Mouse (Mus musculus) limb, embryonic 14.5 days (tissue): Measurements from ENCODE around the gene Psrc1. TPM values are rescaled to one million over a fixed set of nuclear protein-coding genes. Genes with fewer than 3 reads are reported as not detected.

ENCODE experiments used
- ATAC-seq: fragments of 200-750 bp; cut with Nextera tagmentation; 2 replicates; pipeline ENCODE4 v1.8.0; 2017; ENCODE audit warnings: low read depth, moderate number of reproducible peaks, moderate TSS enrichment; ENCODE audit not compliant: low FRiP score
- DNase-seq: peaks from one replicate; pipeline ENCODE4 v3.0.0-alpha.2; 2015; ENCODE audit warnings: low spot score
- H3K27ac ChIP-seq: fragments of 300-500 bp; sonication (generic); replicated peaks from 2 replicates; pipeline ENCODE4 v1.5.1; 2014; ENCODE audit warnings: low read depth, mild to moderate bottlenecking, low read length, moderate library complexity, mixed read lengths
- H3K27me3 ChIP-seq: fragments of 300-500 bp; sonication (generic); 2 replicates; pipeline ENCODE4 v1.6.1; 2014; ENCODE audit warnings: low read length, mixed read lengths; ENCODE audit not compliant: control insufficient read depth, insufficient read depth
- H3K36me3 ChIP-seq: fragments of 300-500 bp; sonication (generic); 2 replicates; pipeline ENCODE4 v1.6.1; 2014; ENCODE audit warnings: mild to moderate bottlenecking, low read length, moderate library complexity, mixed read lengths; ENCODE audit not compliant: control insufficient read depth, insufficient read depth
- H3K4me1 ChIP-seq: fragments of 300-500 bp; sonication (generic); 2 replicates; pipeline ENCODE4 v1.6.1; 2014; ENCODE audit warnings: antibody characterized with exemption, low read length, mixed read lengths; ENCODE audit not compliant: control insufficient read depth, insufficient read depth
- H3K4me2 ChIP-seq: fragments of 300-500 bp; sonication (generic); replicated peaks from 2 replicates; pipeline ENCODE4 v1.6.1; 2014; ENCODE audit warnings: low read depth, mild to moderate bottlenecking, low read length, moderate library complexity; ENCODE audit not compliant: severe bottlenecking
- H3K4me3 ChIP-seq: fragments of 300-500 bp; sonication (generic); replicated peaks from 2 replicates; pipeline ENCODE4 v1.5.1; 2014; ENCODE audit warnings: low read length
- H3K9ac ChIP-seq: fragments of 300-500 bp; sonication (generic); 2 replicates; pipeline ENCODE4 v1.6.1; 2014; ENCODE audit warnings: mild to moderate bottlenecking, low read depth, low read length, moderate library complexity; ENCODE audit not compliant: severe bottlenecking
- H3K9me3 ChIP-seq: fragments of 300-500 bp; sonication (generic); 2 replicates; pipeline ENCODE4 v1.6.1; 2016; ENCODE audit warnings: low read length; ENCODE audit not compliant: control insufficient read depth
- POLR2A ChIP-seq: fragments of 200-500 bp; IDR thresholded peaks from 2 replicates; pipeline ENCODE4 v1.8.0; 2012; ENCODE audit warnings: inconsistent platforms, mild to moderate bottlenecking, moderate library complexity, borderline replicate concordance; ENCODE audit not compliant: insufficient read depth, insufficient read length; ENCODE audit errors: extremely low read depth
- WGBS: fragments of 180-500 bp; shearing (Covaris S2); extraction: QIAGEN DNeasy Blood & Tissue Kit; methylation state at CpG from one replicate; pipeline ENCODE4 v1.1.7; 2014; 5-methylcytosine and 5-hydroxymethylcytosine counted together
- polyA plus RNA-seq, 2 experiments: library from polyadenylated mRNA; depleted of rRNA in 1 of 2; stranded (reverse) in 1 of 2; unstranded in 1 of 2; fragments of >200 nt; fragmentation: Nextera tagmentation in 1 of 2; extraction: Ambion mirVana in 1 of 2; gene quantifications; 2 replicates each; pipeline versions ENCODE4 v1.2.1 to v1.2.3; 2012 to 2014

The Psrc1 gene
- polyA plus RNA-seq, 2 experiments = 38.0 to 86.7 TPM

DNA sequence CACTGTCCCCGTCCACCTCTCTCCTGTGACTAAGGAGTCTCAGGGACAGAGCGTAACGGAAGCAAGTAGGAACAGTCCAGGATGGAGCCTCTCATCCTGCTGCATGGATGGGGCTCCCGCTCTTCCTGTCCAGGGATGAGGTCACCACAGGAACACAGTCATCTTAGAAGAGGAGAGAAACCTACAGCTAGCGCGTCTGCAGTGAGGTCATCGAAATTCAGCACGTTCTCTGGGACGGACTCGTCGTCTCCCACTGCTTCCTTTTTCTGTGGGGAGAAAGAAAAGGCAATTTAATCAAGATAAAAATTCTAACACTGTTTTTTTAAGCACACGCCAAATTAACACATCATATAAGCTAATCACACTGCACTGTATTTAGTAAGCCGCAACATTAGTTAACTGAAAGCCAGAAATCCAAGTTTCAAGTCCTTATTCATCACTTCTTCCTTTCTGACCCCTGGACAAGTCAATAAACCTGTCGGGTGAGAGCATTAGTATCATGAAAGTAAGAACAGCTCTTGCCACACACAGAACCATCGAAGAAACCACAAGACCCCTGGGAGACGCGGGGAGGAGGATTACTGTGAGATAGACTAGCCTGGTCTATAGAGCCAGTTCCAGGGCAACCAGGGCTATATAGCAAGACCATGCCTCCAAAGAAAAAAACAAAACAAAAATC lies 52.2 kb downstream of the Psrc1 start:
- no peak for ATAC-seq
- no peaks in the 10 kb centered on the region for H3K27me3 ChIP-seq
- H3K36me3 ChIP-seq = peaks cover 57% of the 10 kb centered on the region
- H3K4me1 ChIP-seq = no peaks in the 10 kb centered on the region
- no peak overlapping the region for H3K4me3 ChIP-seq
- no peak overlapping the region for H3K27ac ChIP-seq
- no peak overlapping the region for H3K4me2 ChIP-seq
- no peak for TF ChIP-seq POLR2A
- DNase-seq = no peak
- 89% methylated on average over 17 of the region's 17 CpGs for WGBS
- H3K9me3 ChIP-seq = no peaks in the 10 kb centered on the region
- no peak overlapping the region for H3K9ac ChIP-seq

DNA sequence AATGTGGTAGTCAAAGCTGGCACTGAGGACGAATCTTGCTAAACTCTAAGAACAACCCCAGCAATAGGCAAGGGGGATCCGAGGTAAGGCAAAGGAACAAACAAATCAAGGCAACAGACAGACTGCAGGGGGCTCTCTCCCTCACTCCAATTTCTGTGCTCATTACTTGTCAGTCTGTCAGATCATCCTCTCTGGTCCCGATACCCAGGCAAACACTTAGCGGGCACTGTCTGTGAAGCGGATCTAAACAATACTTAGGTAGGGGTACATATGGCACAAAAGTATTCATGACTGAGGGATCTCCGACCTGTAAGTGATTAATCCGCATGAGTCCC lies 52.7 kb downstream of the Psrc1 start:
- Histone ChIP-seq H3K4me2 (no peak overlapping the region), H3K4me1 (no peaks in the 10 kb centered on the region), H3K4me3 (no peak overlapping the region), H3K27ac (no peak overlapping the region), H3K27me3 (no peaks in the 10 kb centered on the region), H3K9ac (no peak overlapping the region), H3K9me3 (no peaks in the 10 kb centered on the region), H3K36me3 (peaks cover 51% of the 10 kb centered on the region)
- ATAC-seq (no peak), DNase-seq (no peak)
- TF ChIP-seq POLR2A = no peak
- WGBS = 84% methylated on average over 7 of the region's 7 CpGs

Other genes starting within 250 kb of the Psrc1 start
- gene Gnai3, start 237.7 kb upstream of the Psrc1 start, polyA plus RNA-seq (2012; rRNA removed) = 81.8 and 89.8 TPM in 2 replicates
- gene Gnai3, start 237.7 kb upstream of the Psrc1 start, polyA plus RNA-seq (2014; fragmentation: Nextera tagmentation; extraction: Ambion mirVana) = 165 and 166 TPM in 2 replicates
- 0.20 and 0.26 TPM in 2 replicates for gene Gpr61, start 229.0 kb upstream of the Psrc1 start, polyA plus RNA-seq (2012; rRNA removed)
- gene Gpr61, start 229.0 kb upstream of the Psrc1 start, polyA plus RNA-seq (2014; fragmentation: Nextera tagmentation; extraction: Ambion mirVana) = 0.10 and 0.14 TPM in 2 replicates
- 11.3 and 14.8 TPM in 2 replicates for gene Amigo1, start 197.5 kb upstream of the Psrc1 start, polyA plus RNA-seq (2012; rRNA removed)
- gene Amigo1, start 197.5 kb upstream of the Psrc1 start, polyA plus RNA-seq (2014; fragmentation: Nextera tagmentation; extraction: Ambion mirVana) = 5.4 and 5.7 TPM in 2 replicates
- gene Cyb561d1, start 182.6 kb upstream of the Psrc1 start, polyA plus RNA-seq (2012; rRNA removed) = 3.8 and 5.0 TPM in 2 replicates
- gene Cyb561d1, start 182.6 kb upstream of the Psrc1 start, polyA plus RNA-seq (2014; fragmentation: Nextera tagmentation; extraction: Ambion mirVana) = 1.7 and 2.0 TPM in 2 replicates
- 37.0 and 45.2 TPM in 2 replicates for gene Atxn7l2, start 172.9 kb upstream of the Psrc1 start, polyA plus RNA-seq (2012; rRNA removed)
- 22.9 and 23.7 TPM in 2 replicates for gene Atxn7l2, start 172.9 kb upstream of the Psrc1 start, polyA plus RNA-seq (2014; fragmentation: Nextera tagmentation; extraction: Ambion mirVana)
- 3.7 and 4.0 TPM in 2 replicates for gene Sypl2, start 157.2 kb upstream of the Psrc1 start, polyA plus RNA-seq (2012; rRNA removed)
- gene Sypl2, start 157.2 kb upstream of the Psrc1 start, polyA plus RNA-seq (2014; fragmentation: Nextera tagmentation; extraction: Ambion mirVana) = 2.1 and 2.7 TPM in 2 replicates
- 148 and 177 TPM in 2 replicates for gene Psma5, start 126.9 kb upstream of the Psrc1 start, polyA plus RNA-seq (2012; rRNA removed)
- gene Psma5, start 126.9 kb upstream of the Psrc1 start, polyA plus RNA-seq (2014; fragmentation: Nextera tagmentation; extraction: Ambion mirVana) = 301 and 312 TPM in 2 replicates
- gene Sort1, start 99.8 kb upstream of the Psrc1 start, polyA plus RNA-seq (2012; rRNA removed) = 30.4 and 35.6 TPM in 2 replicates
- 17.9 and 19.1 TPM in 2 replicates for gene Sort1, start 99.8 kb upstream of the Psrc1 start, polyA plus RNA-seq (2014; fragmentation: Nextera tagmentation; extraction: Ambion mirVana)
- not detected in 2 replicates for gene Mybphl, start 18.9 kb upstream of the Psrc1 start, polyA plus RNA-seq (2012; rRNA removed)
- not detected in 2 replicates for gene Mybphl, start 18.9 kb upstream of the Psrc1 start, polyA plus RNA-seq (2014; fragmentation: Nextera tagmentation; extraction: Ambion mirVana)
- 18.9 and 23.3 TPM in 2 replicates for gene Celsr2, start 31.7 kb downstream of the Psrc1 start, polyA plus RNA-seq (2012; rRNA removed)
- gene Celsr2, start 31.7 kb downstream of the Psrc1 start, polyA plus RNA-seq (2014; fragmentation: Nextera tagmentation; extraction: Ambion mirVana) = 10.5 and 15.5 TPM in 2 replicates
- gene Sars, start 61.4 kb downstream of the Psrc1 start, polyA plus RNA-seq (2012; rRNA removed) = 52.4 and 80.2 TPM in 2 replicates
- gene Sars, start 61.4 kb downstream of the Psrc1 start, polyA plus RNA-seq (2014; fragmentation: Nextera tagmentation; extraction: Ambion mirVana) = 108 and 118 TPM in 2 replicates
- 0.13 and 0.27 TPM in 2 replicates for gene 1700013F07Rik, start 150.3 kb downstream of the Psrc1 start, polyA plus RNA-seq (2012; rRNA removed)
- 0.30 TPM in 1 of 2 replicates, not detected in the other for gene 1700013F07Rik, start 150.3 kb downstream of the Psrc1 start, polyA plus RNA-seq (2014; fragmentation: Nextera tagmentation; extraction: Ambion mirVana)
- 0.39 and 0.42 TPM in 2 replicates for gene 5330417C22Rik, start 152.7 kb downstream of the Psrc1 start, polyA plus RNA-seq (2012; rRNA removed)
- 0.82 and 0.83 TPM in 2 replicates for gene 5330417C22Rik, start 152.7 kb downstream of the Psrc1 start, polyA plus RNA-seq (2014; fragmentation: Nextera tagmentation; extraction: Ambion mirVana)
- 10.8 and 14.8 TPM in 2 replicates for gene Tmem167b, start 178.6 kb downstream of the Psrc1 start, polyA plus RNA-seq (2012; rRNA removed)
- 43.9 and 48.2 TPM in 2 replicates for gene Tmem167b, start 178.6 kb downstream of the Psrc1 start, polyA plus RNA-seq (2014; fragmentation: Nextera tagmentation; extraction: Ambion mirVana)
- gene Taf13, start 187.9 kb downstream of the Psrc1 start, polyA plus RNA-seq (2012; rRNA removed) = 16.3 and 25.7 TPM in 2 replicates
- 33.1 and 40.4 TPM in 2 replicates for gene Taf13, start 187.9 kb downstream of the Psrc1 start, polyA plus RNA-seq (2014; fragmentation: Nextera tagmentation; extraction: Ambion mirVana)
- gene Wdr47, start 207.4 kb downstream of the Psrc1 start, polyA plus RNA-seq (2012; rRNA removed) = 14.2 and 14.3 TPM in 2 replicates
- 12.9 and 13.3 TPM in 2 replicates for gene Wdr47, start 207.4 kb downstream of the Psrc1 start, polyA plus RNA-seq (2014; fragmentation: Nextera tagmentation; extraction: Ambion mirVana)